Mouse (Mus musculus) MEL (cell line): ENCODE data around the gene Vps72. TPM values are rescaled to one million over a fixed set of nuclear protein-coding genes. Genes with fewer than 3 reads are reported as not detected.

Experiments used
- DNase-seq: peaks from one replicate; pipeline ENCODE4 v3.0.0; 2011; ENCODE audit warnings: low read depth, low spot score
- H3K27ac ChIP-seq: 2 replicates; pipeline ENCODE4 v1.5.1; 2012; ENCODE audit warnings: low read depth, mild to moderate bottlenecking, control low read depth, low read length, moderate library complexity; ENCODE audit not compliant: control insufficient read depth
- H3K27me3 ChIP-seq, 2 experiments: fragments of 150-350 bp in 1 of 2; sonication (generic) in 1 of 2; 2 replicates each; pipeline ENCODE4 v1.6.1; 2012; ENCODE audit warnings: low read length in 2 of 2, mild to moderate bottlenecking in 2 of 2, improper control_type of control experiment in 1 of 2, moderate library complexity in 1 of 2; ENCODE audit not compliant: insufficient read depth in 2 of 2, control insufficient read depth in 1 of 2
- H3K36me3 ChIP-seq, 2 experiments: 2 replicates each; pipeline ENCODE4 v1.6.1; 2012 to 2014; ENCODE audit warnings: low read length in 2 of 2, improper control_type of control experiment in 1 of 2, inconsistent platforms in 1 of 2, mild to moderate bottlenecking in 1 of 2; ENCODE audit not compliant: insufficient read depth in 2 of 2, control insufficient read depth in 1 of 2
- H3K4me1 ChIP-seq, 2 experiments: fragments of 150-350 bp in 1 of 2; sonication (generic) in 1 of 2; 2 replicates each; pipeline ENCODE4 v1.6.1; 2012; ENCODE audit warnings: low read length in 2 of 2, improper control_type of control experiment in 1 of 2, mild to moderate bottlenecking in 1 of 2; ENCODE audit not compliant: insufficient read depth in 2 of 2, control insufficient read depth in 1 of 2
- H3K4me3 ChIP-seq, 2 experiments: fragments of 150-350 bp in 1 of 2; sonication (generic) in 1 of 2; 2 replicates each; pipeline ENCODE4 v1.5.1; 2012; ENCODE audit warnings: low read depth in 2 of 2, low read length in 2 of 2, mild to moderate bottlenecking in 2 of 2, moderate library complexity in 2 of 2, control low read depth in 1 of 2, improper control_type of control experiment in 1 of 2; ENCODE audit not compliant: control insufficient read depth in 1 of 2, insufficient read depth in 1 of 2
- H3K79me2 ChIP-seq: 2 replicates; pipeline ENCODE4 v1.6.1; 2012; ENCODE audit warnings: mild to moderate bottlenecking, low read length, moderate library complexity; ENCODE audit not compliant: control insufficient read depth, poor library complexity, insufficient read depth
- H3K9ac ChIP-seq: 2 replicates; pipeline ENCODE4 v1.6.1; 2012; ENCODE audit warnings: low read depth, mild to moderate bottlenecking, control low read depth, low read length, moderate library complexity; ENCODE audit not compliant: control insufficient read depth, poor library complexity, severe bottlenecking
- H3K9me3 ChIP-seq: fragments of 150-350 bp; sonication (generic); replicated peaks from 2 replicates; pipeline ENCODE4 v1.6.1; 2012; ENCODE audit warnings: mild to moderate bottlenecking, low read length, improper control_type of control experiment, moderate library complexity; ENCODE audit not compliant: insufficient read depth
- CHD1 ChIP-seq: IDR thresholded peaks from 2 replicates; pipeline ENCODE4 v1.6.1; 2012; ENCODE audit warnings: low read depth, mild to moderate bottlenecking, inconsistent platforms, low read length, improper control_type of control experiment
- CHD2 ChIP-seq: IDR thresholded peaks from 2 replicates; pipeline ENCODE4 v1.6.1; 2011; ENCODE audit warnings: low read length, improper control_type of control experiment
- CTCF ChIP-seq, 3 experiments: IDR thresholded peaks in 2 of 3; conservative IDR thresholded peaks in 1 of 3; 2 replicates each; pipeline ENCODE4 v1.5.1; 2011 to 2012; ENCODE audit warnings: low read length in 3 of 3, low read depth in 2 of 3, mild to moderate bottlenecking in 2 of 3, improper control_type of control experiment in 1 of 3, inconsistent platforms in 1 of 3, mixed read lengths in 1 of 3, moderate library complexity in 1 of 3; ENCODE audit not compliant: control insufficient read depth in 1 of 3, insufficient read depth in 1 of 3, poor library complexity in 1 of 3, severe bottlenecking in 1 of 3
- E2F4 ChIP-seq: IDR thresholded peaks from 2 replicates; pipeline ENCODE4 v1.6.1; 2011; ENCODE audit warnings: low read depth, low read length, improper control_type of control experiment, borderline replicate concordance
- ELF1 ChIP-seq: IDR thresholded peaks from 2 replicates; pipeline ENCODE4 v1.6.1; 2014; ENCODE audit warnings: low read depth, mild to moderate bottlenecking, inconsistent platforms, low read length, improper control_type of control experiment, moderate library complexity
- EP300 ChIP-seq, 2 experiments: IDR thresholded peaks; 2 replicates each; pipeline ENCODE4 v1.6.1; 2011; ENCODE audit warnings: improper control_type of control experiment in 2 of 2, low read length in 2 of 2, low read depth in 1 of 2, mild to moderate bottlenecking in 1 of 2
- ETS1 ChIP-seq: IDR thresholded peaks from 2 replicates; pipeline ENCODE4 v1.6.1; 2012; ENCODE audit warnings: low read depth, mild to moderate bottlenecking, inconsistent platforms, low read length, improper control_type of control experiment, moderate library complexity
- GATA1 ChIP-seq: IDR thresholded peaks from 2 replicates; pipeline ENCODE4 v1.6.1; 2011; ENCODE audit warnings: low read depth, low read length, improper control_type of control experiment
- HCFC1 ChIP-seq: IDR thresholded peaks from 2 replicates; pipeline ENCODE4 v1.6.1; 2012; ENCODE audit warnings: low read depth, mild to moderate bottlenecking, inconsistent platforms, low read length, improper control_type of control experiment, moderate library complexity
- JUND ChIP-seq: IDR thresholded peaks from 2 replicates; pipeline ENCODE4 v1.6.1; 2011; ENCODE audit warnings: low read depth, mild to moderate bottlenecking, improper control_type of control experiment, low read length
- KAT2A ChIP-seq: conservative IDR thresholded peaks from 2 replicates; pipeline ENCODE4 v1.6.1; 2012; ENCODE audit warnings: low read depth, low read length, improper control_type of control experiment, inconsistent platforms
- MAX ChIP-seq: IDR thresholded peaks from 2 replicates; pipeline ENCODE4 v1.6.1; 2011; ENCODE audit warnings: low read length, improper control_type of control experiment
- MXI1 ChIP-seq: IDR thresholded peaks from 2 replicates; pipeline ENCODE4 v1.6.1; 2011; ENCODE audit warnings: mild to moderate bottlenecking, low read depth, low read length, improper control_type of control experiment
- MYC ChIP-seq: IDR thresholded peaks from 2 replicates; pipeline ENCODE4 v1.6.1; 2011; ENCODE audit warnings: low read depth, mild to moderate bottlenecking, low read length, improper control_type of control experiment, moderate library complexity
- NELFE ChIP-seq: IDR thresholded peaks from 2 replicates; pipeline ENCODE4 v1.6.1; 2011; ENCODE audit warnings: low read depth, low read length, improper control_type of control experiment
- NRF1 ChIP-seq: IDR thresholded peaks from 2 replicates; pipeline ENCODE4 v1.6.1; 2014; ENCODE audit warnings: low read depth, mild to moderate bottlenecking, inconsistent platforms, low read length, improper control_type of control experiment, moderate library complexity; ENCODE audit not compliant: poor library complexity, insufficient read depth, severe bottlenecking
- POLR2A ChIP-seq, 2 experiments: IDR thresholded peaks; 2 replicates each; pipeline ENCODE4 v1.6.1; 2011 to 2012; ENCODE audit warnings: low read length in 2 of 2, mild to moderate bottlenecking in 2 of 2, control low read depth in 1 of 2, improper control_type of control experiment in 1 of 2, low read depth in 1 of 2, moderate library complexity in 1 of 2; ENCODE audit not compliant: control insufficient read depth in 1 of 2, insufficient read depth in 1 of 2, poor library complexity in 1 of 2
- POLR2AphosphoS2 ChIP-seq: IDR thresholded peaks from 2 replicates; pipeline ENCODE4 v1.6.1; 2011; ENCODE audit warnings: low read length, improper control_type of control experiment
- RAD21 ChIP-seq: IDR thresholded peaks from 2 replicates; pipeline ENCODE4 v1.6.1; 2011; ENCODE audit warnings: mild to moderate bottlenecking, low read depth, low read length, improper control_type of control experiment
- RCOR1 ChIP-seq: IDR thresholded peaks from 2 replicates; pipeline ENCODE4 v1.6.1; 2012; ENCODE audit warnings: low read depth, mild to moderate bottlenecking, inconsistent platforms, low read length, improper control_type of control experiment
- SIN3A ChIP-seq: IDR thresholded peaks from 2 replicates; pipeline ENCODE4 v1.6.1; 2012; ENCODE audit warnings: low read length, improper control_type of control experiment, inconsistent platforms
- TAL1 ChIP-seq: IDR thresholded peaks from 2 replicates; pipeline ENCODE4 v1.6.1; 2012; ENCODE audit warnings: mild to moderate bottlenecking, inconsistent platforms, low read length, moderate library complexity, mixed read lengths
- TBP ChIP-seq: IDR thresholded peaks from 2 replicates; pipeline ENCODE4 v1.8.0; 2011; ENCODE audit warnings: low read depth, low read length, improper control_type of control experiment
- TCF12 ChIP-seq: IDR thresholded peaks from 2 replicates; pipeline ENCODE4 v1.6.1; 2014; ENCODE audit warnings: low read depth, mild to moderate bottlenecking, inconsistent platforms, low read length, improper control_type of control experiment, moderate library complexity
- USF1 ChIP-seq: IDR thresholded peaks from 2 replicates; pipeline ENCODE4 v1.6.1; 2014; ENCODE audit warnings: low read depth, mild to moderate bottlenecking, inconsistent platforms, low read length, improper control_type of control experiment, moderate library complexity
- USF2 ChIP-seq, 2 experiments: IDR thresholded peaks; 2 replicates each; pipeline ENCODE4 v1.6.1; 2011 to 2012; ENCODE audit warnings: improper control_type of control experiment in 2 of 2, low read length in 2 of 2, borderline replicate concordance in 1 of 2, inconsistent platforms in 1 of 2, low read depth in 1 of 2, mild to moderate bottlenecking in 1 of 2; ENCODE audit not compliant: insufficient read depth in 1 of 2
- ZC3H11A ChIP-seq: IDR thresholded peaks from 2 replicates; pipeline ENCODE4 v1.6.1; 2012; ENCODE audit warnings: low read depth, mild to moderate bottlenecking, inconsistent platforms, low read length, improper control_type of control experiment
- ZMIZ1 ChIP-seq: IDR thresholded peaks from 2 replicates; pipeline ENCODE4 v1.6.1; 2012; ENCODE audit warnings: low read depth, mild to moderate bottlenecking, inconsistent platforms, low read length, improper control_type of control experiment, moderate library complexity
- ZNF384 ChIP-seq: IDR thresholded peaks from 2 replicates; pipeline ENCODE4 v1.6.1; 2012; ENCODE audit warnings: low read depth, mild to moderate bottlenecking, inconsistent platforms, low read length, improper control_type of control experiment
- polyA plus RNA-seq, 2 experiments: library from polyadenylated mRNA; stranded (reverse) in 1 of 2; unstranded in 1 of 2; fragments of >175 nt in 1 of 2; fragments of >200 nt in 1 of 2; gene quantifications; 2 replicates each; pipeline versions ENCODE4 v1.2.1 to v1.2.4; 2012; ENCODE audit warnings: low replicate concordance in 2 of 2, low read depth in 1 of 2; ENCODE audit not compliant: insufficient read length in 2 of 2, insufficient read depth in 1 of 2, missing spikeins in 1 of 2
- total RNA-seq: library from RNA; depleted of rRNA; stranded (reverse); fragments of 300-350 nt; gene quantifications from 2 replicates; pipeline ENCODE4 v1.2.3, GENCODE M21; 2012

The Vps72 gene
- total and polyA plus RNA-seq, 3 experiments, result 128 to 416 (median 266) TPM

GRCm38 (mm10) chr3:95133176-95133575 lies 22.4 kb downstream of the Vps72 start:
- peaks cover 11% of the 10 kb centered on the region for H3K79me2 ChIP-seq
- peaks cover 12 to 24% of the 10 kb centered on the region in 2 experiments for H3K4me1 ChIP-seq
- peak overlapping the region; percentile 68 to 69 for H3K4me3 ChIP-seq
- TF ChIP-seq USF2 (IDR thresholded peaks at IDR 0.05; ENCODE audit: borderline replicate concordance in 1 of 2, insufficient read depth in 1 of 2, low read depth in 1 of 2, low read length in 2 of 2) (no peak), MAX (no peak; the same call in 1 of the 2 replicates), CHD2 (no peak)
- peak overlapping the region; percentile 76 for H3K27ac ChIP-seq
- peak overlapping the region; percentile 73 for H3K9ac ChIP-seq
- H3K9me3 ChIP-seq, result no peaks in the 10 kb centered on the region
- H3K36me3 ChIP-seq, result peaks cover 0 to 20% of the 10 kb centered on the region in 2 experiments; a peak in 3 of 4 replicates
- no peak for DNase-seq
- no peaks in the 10 kb centered on the region for H3K27me3 ChIP-seq

GRCm38 (mm10) chr3:95133680-95134101 lies 22.9 kb downstream of the Vps72 start, which contains the start of the genes Scnm1 and Lysmd1:
TSS of gene Scnm1 (minus strand) at chr3:95134011.
TSS of gene Lysmd1 (plus strand) at chr3:95134088.
- H3K27me3 ChIP-seq, result no peaks in the 10 kb centered on the region
- TF ChIP-seq NELFE (peak; percentile 89), CHD2 (no peak), RAD21 (no peak), E2F4 (peak; percentile 54; the same call in 1 of the 2 replicates), TAL1 (no peak), POLR2A (IDR thresholded peaks at IDR 0.05; ENCODE audit: control insufficient read depth in 1 of 2, insufficient read depth in 1 of 2, low read depth in 1 of 2, low read length in 2 of 2, poor library complexity in 1 of 2) (peak in 1 of 2 experiments; percentile 92; a peak in 2 of 4 replicates), SIN3A (peak; percentile 97), GATA1 (peak; percentile 96), RCOR1 (peak; percentile 48; the same call in 1 of the 2 replicates), USF1 (peak; percentile 33; the same call in 1 of the 2 replicates), EP300 (IDR thresholded peaks at IDR 0.05; ENCODE audit: low read depth in 1 of 2, low read length in 2 of 2) (peak in 1 of 2 experiments; percentile 54; a peak in 2 of 4 replicates), TBP (peak; percentile 93), JUND (no peak), POLR2AphosphoS2 (peak; percentile 86), CTCF (IDR thresholded peaks at IDR 0.05 in 2 of 3, conservative IDR thresholded peaks at IDR 0.05 in 1 of 3; ENCODE audit: control insufficient read depth in 1 of 3, insufficient read depth in 1 of 3, low read depth in 2 of 3, low read length in 3 of 3, poor library complexity in 1 of 3, severe bottlenecking in 1 of 3) (peak in 2 of 3 experiments; percentile 27 to 36; a peak in 4 of 6 replicates), KAT2A (peak; percentile 92), ZC3H11A (no peak), USF2 (IDR thresholded peaks at IDR 0.05; ENCODE audit: borderline replicate concordance in 1 of 2, insufficient read depth in 1 of 2, low read depth in 1 of 2, low read length in 2 of 2) (no peak), ZMIZ1 (peak; percentile 70), TCF12 (peak; percentile 71), HCFC1 (peak; percentile 90), MAX (peak; percentile 66; the same call in 1 of the 2 replicates), NRF1 (peak; percentile 70), ETS1 (peak; percentile 83), MXI1 (peak; percentile 69), ZNF384 (peak; percentile 80), CHD1 (no peak), MYC (peak; percentile 87), ELF1 (peak; percentile 98)
- TF ChIP-seq, all 39 proteins: peak for 22
- peaks cover 0 to 20% of the 10 kb centered on the region in 2 experiments; a peak in 3 of 4 replicates for H3K36me3 ChIP-seq
- peak within 1 kb of the TSS; percentile 69 to 86 for H3K4me3 ChIP-seq
- DNase-seq, result peak; percentile 100
- no peaks in the 10 kb centered on the region for H3K9me3 ChIP-seq
- H3K79me2 ChIP-seq, result peaks cover 11% of the 10 kb centered on the region
- H3K4me1 ChIP-seq, result peaks cover 12 to 24% of the 10 kb centered on the region in 2 experiments
- H3K27ac ChIP-seq, result peak within 1 kb of the TSS; percentile 79
- peak within 1 kb of the TSS; percentile 73 for H3K9ac ChIP-seq
